Mouse (Mus musculus) limb, embryonic 12.5 days (tissue): ENCODE results near the gene Creb3l2. TPM values are rescaled to one million over a fixed set of nuclear protein-coding genes. Genes with fewer than 3 reads are reported as not detected.
A peak's percentile ranks its signal among the peaks of the same experiment; 100 is the strongest.

Experiments used
- ATAC-seq: fragments of 200-750 bp; cut with Nextera tagmentation; 2 replicates; pipeline ENCODE4 v1.8.0; 2017; ENCODE audit warnings: low read depth, moderate TSS enrichment; ENCODE audit not compliant: insufficient number of reproducible peaks, insufficient read depth, low FRiP score, low TSS enrichment
- H3K27ac ChIP-seq: fragments of 300-500 bp; sonication (generic); 2 replicates; pipeline ENCODE4 v1.5.1; 2016; ENCODE audit warnings: mild to moderate bottlenecking, moderate library complexity
- H3K27me3 ChIP-seq: fragments of 300-500 bp; sonication (generic); 2 replicates; pipeline ENCODE4 v1.6.1; 2016; ENCODE audit warnings: mild to moderate bottlenecking, moderate library complexity
- H3K36me3 ChIP-seq: fragments of 300-500 bp; sonication (generic); 2 replicates; pipeline ENCODE4 v1.6.1; 2016; ENCODE audit warnings: mild to moderate bottlenecking, moderate library complexity
- H3K4me1 ChIP-seq: fragments of 300-500 bp; sonication (generic); replicated peaks from 2 replicates; pipeline ENCODE4 v1.6.1; 2016
- H3K4me2 ChIP-seq: fragments of 300-500 bp; sonication (generic); 2 replicates; pipeline ENCODE4 v1.6.1; 2016; ENCODE audit warnings: mild to moderate bottlenecking, moderate library complexity
- H3K4me3 ChIP-seq: fragments of 300-500 bp; sonication (generic); replicated peaks from 2 replicates; pipeline ENCODE4 v1.5.1; 2016; ENCODE audit warnings: mild to moderate bottlenecking
- H3K9ac ChIP-seq: fragments of 300-500 bp; sonication (generic); replicated peaks from 2 replicates; pipeline ENCODE4 v1.6.1; 2016; ENCODE audit warnings: mild to moderate bottlenecking, moderate library complexity
- H3K9me3 ChIP-seq: fragments of 300-500 bp; sonication (generic); 2 replicates; pipeline ENCODE4 v1.6.1; 2016; ENCODE audit warnings: mild to moderate bottlenecking, moderate library complexity
- WGBS: fragments of 180-500 bp; shearing (Covaris S2); methylation state at CpG from one replicate; pipeline ENCODE4 v1.1.7; 2016; 5-methylcytosine and 5-hydroxymethylcytosine counted together
- polyA plus RNA-seq: library from polyadenylated mRNA; unstranded; fragments of >200 nt; fragmentation: Nextera tagmentation; extraction: Ambion mirVana; gene quantifications from 2 replicates; pipeline ENCODE4 v1.2.1, GENCODE M21; 2016

Gene Creb3l2
- polyA plus RNA-seq, 1 experiment from 2014 or later: 26.4 TPM

GRCm38 (mm10) chr6:37409829-37410228, 32.1 kb downstream of the Creb3l2 start:
- H3K4me1 ChIP-seq: peaks cover 57% of the 10 kb centered on the region
- no peak overlapping the region for H3K4me2 ChIP-seq
- H3K27me3 ChIP-seq: no peaks in the 10 kb centered on the region
- H3K36me3 ChIP-seq: peaks cover 9% of the 10 kb centered on the region; the same call in 1 of the 2 replicates
- no peak overlapping the region for H3K4me3 ChIP-seq
- H3K9ac ChIP-seq: no peak overlapping the region
- ATAC-seq: no peak
- 95% methylated on average over 2 of the region's 2 CpGs for WGBS
- H3K27ac ChIP-seq: no peak overlapping the region
- H3K9me3 ChIP-seq: no peaks in the 10 kb centered on the region

GRCm38 (mm10) chr6:37407876-37408275, 34.1 kb downstream of the Creb3l2 start:
- 63% methylated on average over 3 of the region's 3 CpGs for WGBS

GRCm38 (mm10) chr6:37406903-37407302, 35.0 kb downstream of the Creb3l2 start:
- Histone ChIP-seq H3K9ac (no peak overlapping the region), H3K4me2 (no peak overlapping the region), H3K4me1 (peaks cover 67% of the 10 kb centered on the region), H3K27me3 (no peaks in the 10 kb centered on the region), H3K4me3 (no peak overlapping the region), H3K27ac (no peak overlapping the region), H3K9me3 (no peaks in the 10 kb centered on the region), H3K36me3 (0 out of 2 replicates have a peak, but pooled peaks cover 4% of the 10 kb centered on the region)
- ATAC-seq: no peak
- 95% methylated on average over 6 of the region's 6 CpGs for WGBS

More at GRCm38 (mm10) chr6:37407876-37408275, 34.1 kb downstream of the Creb3l2 start:
- Histone ChIP-seq H3K4me1 (peaks cover 66% of the 10 kb centered on the region), H3K9ac (no peak overlapping the region), H3K36me3 (0 out of 2 replicates have a peak, but pooled peaks cover 4% of the 10 kb centered on the region), H3K9me3 (no peaks in the 10 kb centered on the region), H3K27me3 (no peaks in the 10 kb centered on the region), H3K4me2 (no peak overlapping the region), H3K27ac (no peak overlapping the region; the same call in 1 of the 2 replicates), H3K4me3 (no peak overlapping the region)
- ATAC-seq: peak; percentile 39; the same call in 1 of the 2 replicates

- no peak overlapping the region for H3K27ac ChIP-seq
- no peak overlapping the region for H3K4me2 ChIP-seq
- H3K4me3 ChIP-seq: no peak overlapping the region
- no peaks in the 10 kb centered on the region for H3K9me3 ChIP-seq
- no peak overlapping the region for H3K9ac ChIP-seq
- H3K27me3 ChIP-seq: no peaks in the 10 kb centered on the region
- 56% methylated on average over 10 of the region's 10 CpGs for WGBS
- ATAC-seq: no peak
- peaks cover 67% of the 10 kb centered on the region for H3K4me1 ChIP-seq
- 0 out of 2 replicates have a peak, but pooled peaks cover 4% of the 10 kb centered on the region for H3K36me3 ChIP-seq
These were observed 35.9 kb downstream of the Creb3l2 start for GRCm38 (mm10) chr6:37406018-37406417.

GRCm38 (mm10) chr6:37404325-37404724, 37.6 kb downstream of the Creb3l2 start:
- H3K27me3 ChIP-seq: no peaks in the 10 kb centered on the region
- H3K36me3 ChIP-seq: 0 out of 2 replicates have a peak, but pooled peaks cover 4% of the 10 kb centered on the region
- H3K9me3 ChIP-seq: no peaks in the 10 kb centered on the region
- ATAC-seq: no peak
- no peak overlapping the region for H3K4me3 ChIP-seq
- H3K4me2 ChIP-seq: no peak overlapping the region
- WGBS: 62% methylated on average over 3 of the region's 3 CpGs
- H3K4me1 ChIP-seq: peaks cover 71% of the 10 kb centered on the region
- H3K27ac ChIP-seq: no peak overlapping the region
- no peak overlapping the region for H3K9ac ChIP-seq

- no peak overlapping the region for H3K4me3 ChIP-seq
- 42% methylated on average over 7 of the region's 7 CpGs for WGBS
- no peak overlapping the region for H3K9ac ChIP-seq
- H3K36me3 ChIP-seq: 0 out of 2 replicates have a peak, but pooled peaks cover 8% of the 10 kb centered on the region
- no peak overlapping the region for H3K4me2 ChIP-seq
- H3K4me1 ChIP-seq: peaks cover 63% of the 10 kb centered on the region
- ATAC-seq: no peak
- peak overlapping the region; percentile 45; the same call in 1 of the 2 replicates for H3K27ac ChIP-seq
- no peaks in the 10 kb centered on the region for H3K9me3 ChIP-seq
- no peaks in the 10 kb centered on the region for H3K27me3 ChIP-seq
These were observed 40.0 kb downstream of the Creb3l2 start for GRCm38 (mm10) chr6:37401928-37402327.

GRCm38 (mm10) chr6:37400866-37401525, 41.0 kb downstream of the Creb3l2 start:
- no peaks in the 10 kb centered on the region for H3K27me3 ChIP-seq
- H3K36me3 ChIP-seq: peaks cover 14% of the 10 kb centered on the region; the same call in 1 of the 2 replicates
- ATAC-seq: no peak
- 77% methylated on average over 11 of the region's 11 CpGs for WGBS
- H3K4me2 ChIP-seq: no peak overlapping the region
- H3K9ac ChIP-seq: no peak overlapping the region
- H3K4me3 ChIP-seq: no peak overlapping the region
- no peaks in the 10 kb centered on the region for H3K9me3 ChIP-seq
- H3K27ac ChIP-seq: no peak overlapping the region
- H3K4me1 ChIP-seq: peaks cover 59% of the 10 kb centered on the region

- WGBS: 81% methylated on average over 4 of the region's 4 CpGs
- Histone ChIP-seq H3K27me3 (no peaks in the 10 kb centered on the region), H3K9ac (no peak overlapping the region), H3K4me2 (no peak overlapping the region), H3K9me3 (no peaks in the 10 kb centered on the region), H3K4me1 (peaks cover 51% of the 10 kb centered on the region), H3K27ac (no peak overlapping the region), H3K4me3 (no peak overlapping the region), H3K36me3 (peaks cover 14% of the 10 kb centered on the region; the same call in 1 of the 2 replicates)
- ATAC-seq: no peak
These were observed 41.8 kb downstream of the Creb3l2 start for GRCm38 (mm10) chr6:37400167-37400566.

- Histone ChIP-seq H3K27ac (no peak overlapping the region), H3K4me2 (no peak overlapping the region; the same call in 1 of the 2 replicates), H3K4me1 (peaks cover 50% of the 10 kb centered on the region), H3K27me3 (no peaks in the 10 kb centered on the region), H3K9ac (no peak overlapping the region), H3K36me3 (peaks cover 14% of the 10 kb centered on the region; the same call in 1 of the 2 replicates), H3K4me3 (no peak overlapping the region), H3K9me3 (no peaks in the 10 kb centered on the region)
- 45% methylated on average over 10 of the region's 10 CpGs for WGBS
- ATAC-seq: no peak
These were observed 43.0 kb downstream of the Creb3l2 start for GRCm38 (mm10) chr6:37398943-37399342.

GRCm38 (mm10) chr6:37397973-37398372, 44.0 kb downstream of the Creb3l2 start:
- no peak for ATAC-seq
- H3K9me3 ChIP-seq: no peaks in the 10 kb centered on the region
- peaks cover 51% of the 10 kb centered on the region for H3K4me1 ChIP-seq
- H3K27me3 ChIP-seq: no peaks in the 10 kb centered on the region
- H3K36me3 ChIP-seq: peaks cover 14% of the 10 kb centered on the region; the same call in 1 of the 2 replicates
- no peak overlapping the region for H3K27ac ChIP-seq
- 86% methylated on average over 9 of the region's 9 CpGs for WGBS
- no peak overlapping the region for H3K4me3 ChIP-seq
- H3K9ac ChIP-seq: no peak overlapping the region
- H3K4me2 ChIP-seq: no peak overlapping the region

GRCm38 (mm10) chr6:37397254-37397653, 44.7 kb downstream of the Creb3l2 start:
- Histone ChIP-seq H3K27ac (no peak overlapping the region), H3K36me3 (peaks cover 14% of the 10 kb centered on the region; the same call in 1 of the 2 replicates), H3K4me2 (no peak overlapping the region), H3K4me1 (peaks cover 52% of the 10 kb centered on the region), H3K4me3 (no peak overlapping the region), H3K9me3 (no peaks in the 10 kb centered on the region), H3K27me3 (no peaks in the 10 kb centered on the region), H3K9ac (no peak overlapping the region)
- 95% methylated on average over 4 of the region's 4 CpGs for WGBS
- ATAC-seq: no peak
